ENCODE assay signal across 11 mouse cellular contexts in genomic region chr7:73423236-73423635, GRCm38 (mm10). TPM values are rescaled to one million over a fixed set of nuclear protein-coding genes. Genes with fewer than 3 reads are reported as not detected.
A peak's percentile ranks its signal among the peaks of the same experiment; 100 is the strongest.
DNase-seq lines count a peak whose midpoint lies in the region; ATAC-seq and TF ChIP-seq lines count a peak whose summit lies in the region.
"Had no signal": no experiment of that assay in that cellular context is flagged by ENCODE, and none has a peak within 500 bp of the region (broad histone marks: within the 10 kb centered on the region; RNA-seq: fewer than 3 reads in every experiment).

No protein-coding gene starts in this region.

- H3K9ac ChIP-seq in hindbrain, postnatal 0 days (replicated peaks; ENCODE audit: low read length): no peak overlapping the region

- no peak for TF ChIP-seq CTCF in hindbrain, postnatal 0 days (IDR thresholded peaks at IDR 0.05; ENCODE audit: low read depth)

- intact Hi-C loops in left cerebral cortex, postnatal 4 days (cut with DNase I): no loop called here
- intact Hi-C loops in heart, postnatal 10 days (cut with DNase I): loop anchor here (5.0 kb wide), 2 partner anchors 46 to 396 kb away; partner anchors contain the start of gene Rgma

- no peak for ATAC-seq in hindbrain, postnatal 0 days

- WGBS in hindbrain, postnatal 0 days: 58% methylated on average over 13 of the region's 13 CpGs

- H3K27ac ChIP-seq in hindbrain, postnatal 0 days: peak overlapping the region; percentile 41; the same call in 1 of the 2 replicates
- H3K27ac ChIP-seq: heart, embryonic 10.5 days had no signal

- DNase-seq in frontal cortex, postnatal 36 days (ENCODE audit: low spot score in 2 of 2): peak; percentile 65 to 73
- DNase-seq in frontal cortex, postnatal 14 days (ENCODE audit: low spot score in 2 of 2): no peak
- DNase-seq in left cerebral cortex, adult 18-20 months (ENCODE audit: low spot score in 2 of 2): peak; percentile 62 to 73
- DNase-seq in left cerebral cortex, postnatal 4 days: no peak
- DNase-seq in hindbrain, postnatal 0 days (ENCODE audit: low spot score): no peak
- DNase-seq in right cerebral cortex, postnatal 25 days: peak; percentile 60
- DNase-seq in heart, postnatal 10 days: no peak
- no peak for DNase-seq in cerebellum, adult 18-20 months
- DNase-seq: lung, postnatal 14 days had no signal

- no peak overlapping the region for H3K4me3 ChIP-seq in hindbrain, postnatal 0 days (ENCODE audit: low read length)
- H3K4me3 ChIP-seq: heart, embryonic 10.5 days had no signal

- H3K27me3 ChIP-seq in hindbrain, postnatal 0 days (ENCODE audit: insufficient read depth, low read length): no peaks in the 10 kb centered on the region
- H3K27me3 ChIP-seq: CH12.LX had no signal

- no peak overlapping the region for H3K4me2 ChIP-seq in hindbrain, postnatal 0 days (ENCODE audit: low read depth, low read length)

- H3K4me1 ChIP-seq in hindbrain, postnatal 0 days (ENCODE audit: insufficient read depth, low read length): 0 out of 2 replicates have a peak, but pooled peaks cover 7% of the 10 kb centered on the region

- peaks cover 16% of the 10 kb centered on the region for H3K36me3 ChIP-seq in hindbrain, postnatal 0 days (ENCODE audit: insufficient read depth, low read length)

- no peaks in the 10 kb centered on the region for H3K9me3 ChIP-seq in hindbrain, postnatal 0 days (ENCODE audit: low read length)
- H3K9me3 ChIP-seq: heart, embryonic 10.5 days had no signal

RNA-seq across cellular contexts. Expression of gene Rgma, which starts 47.9 kb away (rescaled TPM):
- total RNA-seq in left cerebral cortex, adult 18-20 months (2021): 10 to 100 TPM; 51.3 to 55.2 TPM
- 100 to 1,000 TPM; 185 to 206 TPM for total RNA-seq in left cerebral cortex, postnatal 4 days (2021)
- 139 and 147 TPM in 2 replicates for total RNA-seq in hindbrain, postnatal 0 days (2014; rRNA removed)
- polyA plus RNA-seq in hindbrain, postnatal 0 days (2015; fragmentation: Nextera tagmentation; extraction: Ambion mirVana): 33.7 and 36.5 TPM in 2 replicates
- 10 to 100 TPM; 40.6 to 50.4 TPM for total RNA-seq in heart, postnatal 10 days (2021)

Comparison
In these comparisons a context has a peak if more than half of its experiments do, and no peak if none do; other contexts are left out.
1. DNase-seq: peak in frontal cortex, postnatal 36 days (2 of 2), left cerebral cortex, adult 18-20 months (2 of 2) and right cerebral cortex, postnatal 25 days (single experiment); none in frontal cortex, postnatal 14 days (0 of 2), left cerebral cortex, postnatal 4 days (single experiment), hindbrain, postnatal 0 days (single experiment), heart, postnatal 10 days (0 of 2) and cerebellum, adult 18-20 months (0 of 2).